Mouse (Mus musculus) spleen, adult 2 months (tissue): ENCODE results near the gene Gm20388.

Experiments used
- CTCF ChIP-seq: fragments of 200-500 bp; IDR thresholded peaks from 2 replicates; pipeline ENCODE4 v1.5.1; 2011; ENCODE audit warnings: mild to moderate bottlenecking, inconsistent platforms; ENCODE audit not compliant: insufficient read depth, insufficient read length, insufficient replicate concordance; ENCODE audit errors: extremely low read depth
- POLR2A ChIP-seq: fragments of 200-500 bp; IDR thresholded peaks from 2 replicates; pipeline ENCODE4 v1.6.1; 2011; ENCODE audit warnings: low read depth, low read length, inconsistent platforms

GRCm38 (mm10) chr8:121393111-121393510, 1482.5 kb downstream of the Gm20388 start:
- TF ChIP-seq CTCF (no peak), POLR2A (no peak)
